Mouse (Mus musculus): ENCODE results near the gene Lgals7. TPM values are rescaled to one million over a fixed set of nuclear protein-coding genes. Genes with fewer than 3 reads are reported as not detected.
"Not testable (repeated sequence)": the region's sequence is repeated elsewhere in the genome, so short reads cannot be mapped to it uniquely, and the experiment has no call there.

Gene Lgals7
- polyA plus RNA-seq, 1 experiment from 2014 or later: 0.74 TPM

GRCm38 (mm10) chr7:28850642-28851041 lies 13.0 kb upstream of the Lgals7 start:
- no peak for TF ChIP-seq CTCF (IDR thresholded peaks at IDR 0.05)
- in situ Hi-C loops (cut with MboI; ENCODE audit: low pct_unique_long_range_greater_than_20kb): no loop called here
- DNase-seq (ENCODE audit: low read depth, low spot score) (no peak), ATAC-seq (no peak)
- no peaks in the 10 kb centered on the region for H3K27me3 ChIP-seq
- POLR2A ChIA-PET: no interaction called here
- CTCF ChIA-PET: interaction anchor here (1.4 to 1.9 kb wide), 2 partner anchors 9 to 17 kb away, joined by 5 to 7 read pairs; no protein-coding TSS in a partner anchor

GRCm38 (mm10) chr7:28859953-28860352 lies 3.7 kb upstream of the Lgals7 start:
- no peaks in the 10 kb centered on the region for H3K27me3 ChIP-seq
- in situ Hi-C loops (cut with MboI; ENCODE audit: low pct_unique_long_range_greater_than_20kb): no loop called here
- POLR2A ChIA-PET: no interaction called here
- DNase-seq (ENCODE audit: low read depth, low spot score) (no peak), ATAC-seq (no peak)
- no peak for TF ChIP-seq CTCF (IDR thresholded peaks at IDR 0.05)
- CTCF ChIA-PET: interaction anchor here (1.9 kb wide), 1 partner anchor 10 kb away, joined by 5 read pairs; no protein-coding TSS in a partner anchor

- in situ Hi-C loops (cut with MboI; ENCODE audit: low pct_unique_long_range_greater_than_20kb): no loop called here
- no peak for ATAC-seq
- ChIA-PET POLR2A (no interaction called here), CTCF (interaction anchor here (1.9 kb wide), 1 partner anchor 11 kb away, joined by 5 read pairs; no protein-coding TSS in a partner anchor)
- DNase-seq (ENCODE audit: low read depth, low spot score): no peak
- H3K27me3 ChIP-seq: no peaks in the 10 kb centered on the region
- peak; percentile 55 for TF ChIP-seq CTCF (IDR thresholded peaks at IDR 0.05)
Measured at GRCm38 (mm10) chr7:28860898-28861297, 2.8 kb upstream of the Lgals7 start.

- ATAC-seq (no peak), DNase-seq (ENCODE audit: low read depth, low spot score) (no peak)
- no peaks in the 10 kb centered on the region for H3K27me3 ChIP-seq
- TF ChIP-seq CTCF (IDR thresholded peaks at IDR 0.05): no peak
- CTCF ChIA-PET: no interaction called here
- POLR2A ChIA-PET: no interaction called here
- in situ Hi-C loops (cut with MboI; ENCODE audit: low pct_unique_long_range_greater_than_20kb): no loop called here
Measured at GRCm38 (mm10) chr7:28862817-28863499, 695 bp upstream of the Lgals7 start.

- CTCF ChIA-PET: interaction anchor here (0.8 to 1.3 kb wide), 2 partner anchors 67 to 84 kb away, joined by 3 to 4 read pairs; no protein-coding TSS in a partner anchor
- in situ Hi-C loops (cut with MboI; ENCODE audit: low pct_unique_long_range_greater_than_20kb): no loop called here
- ATAC-seq: no peak
- H3K27me3 ChIP-seq: no peaks in the 10 kb centered on the region
- no peak for DNase-seq (ENCODE audit: low read depth, low spot score)
- no peak for TF ChIP-seq CTCF (IDR thresholded peaks at IDR 0.05)
- POLR2A ChIA-PET: interaction anchor here (1.7 kb wide), 1 partner anchor 54 kb away, joined by 7 read pairs; no protein-coding TSS in a partner anchor
Measured at GRCm38 (mm10) chr7:28864288-28864750, 666 bp downstream of the Lgals7 start.

- in situ Hi-C loops (cut with MboI; ENCODE audit: low pct_unique_long_range_greater_than_20kb): loop anchor here (5.0 kb wide), 2 partner anchors 38 to 68 kb away; partner anchors contain the start of gene Ech1
- ATAC-seq: peak; percentile 65
- DNase-seq (ENCODE audit: low read depth, low spot score): no peak
- POLR2A ChIA-PET: interaction anchor here (1.7 kb wide), 1 partner anchor 55 kb away, joined by 7 read pairs; no protein-coding TSS in a partner anchor
- H3K27me3 ChIP-seq: no peaks in the 10 kb centered on the region
- CTCF ChIA-PET: interaction anchor here (1.3 kb wide), 1 partner anchor 86 kb away, joined by 4 read pairs; no protein-coding TSS in a partner anchor
- TF ChIP-seq CTCF (IDR thresholded peaks at IDR 0.05): no peak
Measured at GRCm38 (mm10) chr7:28865481-28866300, 2.0 kb downstream of the Lgals7 start.

- no peak for TF ChIP-seq CTCF (IDR thresholded peaks at IDR 0.05)
- DNase-seq (ENCODE audit: low read depth, low spot score): no peak
- in situ Hi-C loops (cut with MboI; ENCODE audit: low pct_unique_long_range_greater_than_20kb): loop anchor here (5.0 kb wide), 2 partner anchors 40 to 70 kb away; partner anchors contain the start of gene Ech1
Measured at GRCm38 (mm10) chr7:28866769-28867507, 3.3 kb downstream of the Lgals7 start.

GRCm38 (mm10) chr7:28867508-28868340 lies 4.1 kb downstream of the Lgals7 start:
- ChIA-PET POLR2A (interaction anchor here (0.7 to 0.9 kb wide), 5 partner anchors 56 to 309 kb away, joined by 3 to 8 read pairs (median 4); no protein-coding TSS in a partner anchor), CTCF (interaction anchor here (0.6 to 2.3 kb wide), 16 partner anchors 18 to 97 kb away, joined by 3 to 43 read pairs (median 4); partner anchors contain the start of genes Ech1 and Hnrnpl)
- in situ Hi-C loops (cut with MboI; ENCODE audit: low pct_unique_long_range_greater_than_20kb): loop anchor here (5.0 kb wide), 2 partner anchors 40 to 70 kb away; partner anchors contain the start of gene Ech1
- H3K27me3 ChIP-seq: not testable (repeated sequence)
- peak; percentile 10 for DNase-seq (ENCODE audit: low read depth, low spot score)
- TF ChIP-seq CTCF (IDR thresholded peaks at IDR 0.05): peak; percentile 96
- peak; percentile 57 for ATAC-seq

More at GRCm38 (mm10) chr7:28866769-28867507, 3.3 kb downstream of the Lgals7 start:
- no peaks in the 10 kb centered on the region for H3K27me3 ChIP-seq
- ChIA-PET CTCF (interaction anchor here (0.6 to 2.3 kb wide), 15 partner anchors 17 to 96 kb away, joined by 3 to 43 read pairs (median 4); partner anchors contain the start of genes Ech1 and Hnrnpl), POLR2A (interaction anchor here (0.7 kb wide), 1 partner anchor 56 kb away, joined by 3 read pairs; no protein-coding TSS in a partner anchor)
- ATAC-seq: no peak
